Mouse (Mus musculus) hindbrain, embryonic 12.5 days (tissue): ENCODE results near the gene Gm5891. TPM values are rescaled to one million over a fixed set of nuclear protein-coding genes. Genes with fewer than 3 reads are reported as not detected.
"Not testable (repeated sequence)": the region's sequence is repeated elsewhere in the genome, so short reads cannot be mapped to it uniquely, and the experiment has no call there.

Experiments
- ATAC-seq: fragments of 200-750 bp; cut with Nextera tagmentation; 2 replicates; pipeline ENCODE4 v1.8.0; 2017; ENCODE audit warnings: moderate TSS enrichment; ENCODE audit not compliant: low FRiP score
- H3K27ac ChIP-seq: fragments of 300-500 bp; sonication (generic); 2 replicates; pipeline ENCODE4 v1.5.1; 2016; ENCODE audit warnings: mild to moderate bottlenecking
- H3K27me3 ChIP-seq: fragments of 300-500 bp; sonication (generic); 2 replicates; pipeline ENCODE4 v1.6.1; 2016; ENCODE audit warnings: mild to moderate bottlenecking
- H3K36me3 ChIP-seq: fragments of 300-500 bp; sonication (generic); 2 replicates; pipeline ENCODE4 v1.6.1; 2016; ENCODE audit warnings: mild to moderate bottlenecking
- H3K4me1 ChIP-seq: fragments of 300-500 bp; sonication (generic); 2 replicates; pipeline ENCODE4 v1.6.1; 2016
- H3K4me2 ChIP-seq: fragments of 300-500 bp; sonication (generic); replicated peaks from 2 replicates; pipeline ENCODE4 v1.6.1; 2016; ENCODE audit warnings: mild to moderate bottlenecking
- H3K4me3 ChIP-seq: fragments of 300-500 bp; sonication (generic); 2 replicates; pipeline ENCODE4 v1.5.1; 2016; ENCODE audit warnings: mild to moderate bottlenecking
- H3K9ac ChIP-seq: fragments of 300-500 bp; sonication (generic); 2 replicates; pipeline ENCODE4 v1.6.1; 2016; ENCODE audit warnings: mild to moderate bottlenecking, moderate library complexity
- H3K9me3 ChIP-seq: fragments of 300-500 bp; sonication (generic); replicated peaks from 2 replicates; pipeline ENCODE4 v1.6.1; 2016; ENCODE audit warnings: mild to moderate bottlenecking
- WGBS: fragments of 180-500 bp; shearing (Covaris S2); methylation state at CpG from one replicate; pipeline ENCODE4 v1.1.7; 2016; 5-methylcytosine and 5-hydroxymethylcytosine counted together
- polyA plus RNA-seq: library from polyadenylated mRNA; unstranded; fragments of >200 nt; fragmentation: Nextera tagmentation; extraction: Ambion mirVana; gene quantifications from 2 replicates; pipeline ENCODE4 v1.2.1, GENCODE M21; 2016

Gene Gm5891
- not detected in 2 replicates for polyA plus RNA-seq

DNA sequence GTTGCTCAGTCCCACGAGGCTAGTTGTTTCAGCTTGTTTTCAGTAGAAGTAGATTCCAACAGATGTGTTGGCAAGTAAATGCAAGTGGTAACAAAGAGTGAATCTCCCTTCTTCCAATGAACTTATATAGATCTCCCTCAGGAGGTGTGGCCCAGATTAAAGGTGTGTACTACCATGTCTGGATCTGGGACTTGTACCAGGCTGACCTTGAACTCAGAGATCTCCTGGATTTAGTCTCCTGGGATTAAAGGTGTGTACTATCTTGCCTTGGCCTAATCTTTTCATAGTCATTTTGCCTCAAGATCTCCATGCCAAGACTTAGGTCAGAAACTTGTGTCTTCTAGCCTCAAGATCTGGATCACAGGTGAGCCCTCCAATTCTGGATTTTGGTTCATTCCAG, at the start of gene Gm5891:
Gene Gm5891 (minus strand): TSS at position 101 of the 400 bp plus-strand sequence.
- H3K4me1 ChIP-seq, H3K9ac ChIP-seq, H3K27me3 ChIP-seq, H3K4me2 ChIP-seq, H3K9me3 ChIP-seq, ATAC-seq, H3K36me3 ChIP-seq, H3K27ac ChIP-seq, H3K4me3 ChIP-seq: not testable (repeated sequence)
- no CpG with 5 or more reads among the region's 1 CpGs for WGBS

Other genes with a start within 250 kb of the Gm5891 start
- not detected in 2 replicates for gene Gm4175, start 159.8 kb downstream of the Gm5891 start, polyA plus RNA-seq
- gene Gm4177, start 124.6 kb downstream of the Gm5891 start, polyA plus RNA-seq: not detected in 2 replicates
- gene Vmn1r135, start 88.9 kb downstream of the Gm5891 start, polyA plus RNA-seq: not detected in 2 replicates
- not detected in 2 replicates for gene Gm5725, start 77.0 kb downstream of the Gm5891 start, polyA plus RNA-seq
- gene Vmn1r137, start 73.3 kb upstream of the Gm5891 start, polyA plus RNA-seq: not detected in 2 replicates
- not detected in 2 replicates for gene Vmn1r138, start 107.6 kb upstream of the Gm5891 start, polyA plus RNA-seq
- not detected in 2 replicates for gene Gm6176, start 135.0 kb upstream of the Gm5891 start, polyA plus RNA-seq
- not detected in 2 replicates for gene Vmn1r139, start 147.8 kb upstream of the Gm5891 start, polyA plus RNA-seq
- not detected in 2 replicates for gene Gm16451, start 197.0 kb upstream of the Gm5891 start, polyA plus RNA-seq
- gene Gm10666, start 213.4 kb upstream of the Gm5891 start, polyA plus RNA-seq: not detected in 2 replicates
- gene Vmn1r142, start 242.7 kb upstream of the Gm5891 start, polyA plus RNA-seq: not detected in 2 replicates